Mouse (Mus musculus) embryonic facial prominence, embryonic 13.5 days (tissue): Measurements from ENCODE around the gene Klk6. TPM values are rescaled to one million over a fixed set of nuclear protein-coding genes. Genes with fewer than 3 reads are reported as not detected.

ENCODE experiments used
- ATAC-seq: fragments of 200-750 bp; cut with Nextera tagmentation; 2 replicates; pipeline ENCODE4 v1.8.0; 2017; ENCODE audit warnings: low read depth; ENCODE audit not compliant: insufficient number of reproducible peaks, insufficient read depth, low FRiP score, low TSS enrichment
- H3K27ac ChIP-seq: fragments of 300-500 bp; sonication (generic); 2 replicates; pipeline ENCODE4 v1.5.1; 2015; ENCODE audit warnings: moderate library complexity, mild to moderate bottlenecking, inconsistent platforms
- H3K27me3 ChIP-seq: fragments of 300-500 bp; sonication (generic); 2 replicates; pipeline ENCODE4 v1.6.1; 2015; ENCODE audit warnings: mild to moderate bottlenecking, inconsistent platforms
- H3K36me3 ChIP-seq: fragments of 300-500 bp; sonication (generic); 2 replicates; pipeline ENCODE4 v1.6.1; 2015; ENCODE audit warnings: mild to moderate bottlenecking, inconsistent platforms
- H3K4me1 ChIP-seq: fragments of 300-500 bp; sonication (generic); 2 replicates; pipeline ENCODE4 v1.6.1; 2015; ENCODE audit warnings: inconsistent platforms
- H3K4me2 ChIP-seq: fragments of 300-500 bp; sonication (generic); 2 replicates; pipeline ENCODE4 v1.6.1; 2015; ENCODE audit warnings: moderate library complexity, mild to moderate bottlenecking, inconsistent platforms
- H3K4me3 ChIP-seq: fragments of 300-500 bp; sonication (generic); 2 replicates; pipeline ENCODE4 v1.5.1; 2015; ENCODE audit warnings: mild to moderate bottlenecking, inconsistent platforms
- H3K9ac ChIP-seq: fragments of 300-500 bp; sonication (generic); 2 replicates; pipeline ENCODE4 v1.6.1; 2015; ENCODE audit warnings: mild to moderate bottlenecking, inconsistent platforms
- H3K9me3 ChIP-seq: fragments of 300-500 bp; sonication (generic); 2 replicates; pipeline ENCODE4 v1.6.1; 2016; ENCODE audit warnings: inconsistent platforms
- WGBS: fragments of 180-500 bp; shearing (Covaris S2); methylation state at CpG from one replicate; pipeline ENCODE4 v1.1.7; 2015; ENCODE audit warnings: mixed read lengths; 5-methylcytosine and 5-hydroxymethylcytosine counted together
- polyA plus RNA-seq: library from polyadenylated mRNA; unstranded; fragments of >200 nt; fragmentation: Nextera tagmentation; extraction: Ambion mirVana; gene quantifications from 2 replicates; pipeline ENCODE4 v1.2.1, GENCODE M21; 2015

The Klk6 gene
- polyA plus RNA-seq, 1 experiment from 2014 or later, result not detected

DNA sequence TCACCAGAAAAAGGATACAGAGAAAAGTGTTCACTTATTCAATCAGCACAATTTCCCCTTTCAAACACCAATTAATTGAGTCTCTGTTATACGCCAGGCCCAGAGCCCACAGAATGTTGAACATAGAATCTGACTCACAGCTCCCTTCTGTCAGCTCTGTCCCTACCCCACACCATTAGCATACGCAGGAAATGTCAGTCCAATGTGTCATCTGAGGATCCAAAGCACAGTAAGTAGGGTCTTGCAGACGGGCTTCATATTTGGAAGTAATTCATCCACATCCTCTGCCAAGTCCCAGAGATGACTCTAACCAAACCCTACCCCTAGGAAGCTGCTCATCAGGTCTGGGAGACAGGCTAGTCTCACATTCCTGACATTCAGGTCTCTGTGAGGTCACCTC lies 36.2 kb upstream of the Klk6 start:
- Histone ChIP-seq H3K4me1 (no peaks in the 10 kb centered on the region), H3K36me3 (no peaks in the 10 kb centered on the region), H3K4me2 (no peak overlapping the region), H3K9ac (no peak overlapping the region), H3K27me3 (peaks cover 6% of the 10 kb centered on the region), H3K9me3 (no peaks in the 10 kb centered on the region), H3K27ac (no peak overlapping the region), H3K4me3 (no peak overlapping the region)
- no peak for ATAC-seq
- WGBS, result 69% methylated on average over 3 of the region's 3 CpGs

DNA sequence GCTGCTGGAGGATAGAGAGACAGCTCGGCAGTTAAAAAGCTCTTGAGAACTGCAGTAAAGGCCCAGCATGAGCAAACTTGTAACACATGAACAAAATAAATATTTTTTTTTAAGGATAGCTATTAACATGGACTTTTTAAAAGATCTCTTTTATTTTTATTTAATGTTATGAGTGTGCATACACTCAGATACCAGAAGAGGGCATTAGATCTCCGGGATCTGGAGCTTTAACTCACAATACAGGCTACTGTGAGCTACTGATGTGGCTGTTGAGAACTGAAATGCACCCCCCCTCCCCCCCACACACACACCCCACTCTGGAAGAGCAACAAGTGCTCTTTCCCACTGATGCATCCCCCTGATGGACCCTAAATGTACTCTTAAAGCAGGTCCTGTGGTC lies 35.0 kb upstream of the Klk6 start:
- H3K4me2 ChIP-seq, result no peak overlapping the region
- ATAC-seq, result no peak
- 73% methylated on average over 2 of the region's 2 CpGs for WGBS
- no peak overlapping the region for H3K27ac ChIP-seq
- no peaks in the 10 kb centered on the region for H3K4me1 ChIP-seq
- no peaks in the 10 kb centered on the region for H3K36me3 ChIP-seq
- H3K4me3 ChIP-seq, result no peak overlapping the region
- H3K27me3 ChIP-seq, result no peaks in the 10 kb centered on the region
- no peaks in the 10 kb centered on the region for H3K9me3 ChIP-seq
- H3K9ac ChIP-seq, result no peak overlapping the region

DNA sequence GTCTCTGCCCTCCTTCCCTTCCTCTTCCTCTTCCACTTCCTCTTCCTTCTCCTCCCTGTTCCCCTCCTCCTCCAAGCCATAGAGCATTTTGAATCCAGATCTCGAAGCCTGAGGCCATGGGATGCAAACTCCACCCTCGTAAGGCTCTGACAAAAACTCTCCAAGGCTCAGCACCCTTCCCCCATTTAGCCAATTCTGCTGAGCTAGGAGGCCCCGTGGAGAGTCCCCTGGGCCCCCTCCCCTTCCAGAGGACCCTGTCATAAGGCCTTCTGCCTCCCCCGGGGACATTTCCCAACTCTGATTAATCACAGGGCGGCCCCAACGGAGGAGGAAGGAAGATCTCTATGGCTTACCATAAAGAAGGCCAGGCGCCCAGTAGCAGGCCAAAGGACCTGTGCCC lies 32.7 kb upstream of the Klk6 start, which contains the start of gene Klk9:
Klk9 (plus strand) TSS at position 301 of the 400 bp plus-strand sequence.
- Histone ChIP-seq H3K27ac (no peak within 1 kb of the TSS), H3K9me3 (no peaks in the 10 kb centered on the region), H3K4me3 (no peak within 1 kb of the TSS), H3K4me2 (no peak within 1 kb of the TSS), H3K4me1 (peaks cover 9% of the 10 kb centered on the region), H3K27me3 (peaks cover 17% of the 10 kb centered on the region), H3K9ac (no peak within 1 kb of the TSS), H3K36me3 (no peaks in the 10 kb centered on the region)
- 68% methylated on average over 7 of the region's 7 CpGs for WGBS
- ATAC-seq, result no peak

DNA sequence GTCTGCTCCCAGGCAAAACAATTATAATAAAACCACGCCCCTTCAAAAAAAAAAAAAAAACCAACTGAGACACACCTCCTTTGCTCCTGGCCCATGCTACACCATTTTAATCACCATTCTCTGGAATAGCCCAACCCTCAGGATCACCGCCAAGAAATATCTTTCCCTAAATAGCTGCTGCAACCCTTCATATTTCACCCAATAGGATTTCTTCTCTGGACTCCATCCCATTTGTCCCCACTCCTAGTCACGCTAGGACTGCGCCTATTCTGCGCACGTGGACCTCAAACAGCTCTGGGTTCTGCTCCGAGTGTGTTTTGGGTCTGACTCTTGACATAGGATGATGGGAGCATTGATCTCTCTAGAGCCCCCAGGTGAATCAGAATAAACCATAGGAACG lies 27.9 kb upstream of the Klk6 start:
- Histone ChIP-seq H3K36me3 (no peaks in the 10 kb centered on the region), H3K4me3 (peak overlapping the region; percentile 52), H3K9ac (peak overlapping the region; percentile 64), H3K9me3 (no peaks in the 10 kb centered on the region), H3K4me1 (peaks cover 22% of the 10 kb centered on the region), H3K27ac (no peak overlapping the region), H3K4me2 (peak overlapping the region; percentile 82), H3K27me3 (peaks cover 33% of the 10 kb centered on the region)
- ATAC-seq, result no peak
- WGBS, result 8% methylated on average over 8 of the region's 8 CpGs

DNA sequence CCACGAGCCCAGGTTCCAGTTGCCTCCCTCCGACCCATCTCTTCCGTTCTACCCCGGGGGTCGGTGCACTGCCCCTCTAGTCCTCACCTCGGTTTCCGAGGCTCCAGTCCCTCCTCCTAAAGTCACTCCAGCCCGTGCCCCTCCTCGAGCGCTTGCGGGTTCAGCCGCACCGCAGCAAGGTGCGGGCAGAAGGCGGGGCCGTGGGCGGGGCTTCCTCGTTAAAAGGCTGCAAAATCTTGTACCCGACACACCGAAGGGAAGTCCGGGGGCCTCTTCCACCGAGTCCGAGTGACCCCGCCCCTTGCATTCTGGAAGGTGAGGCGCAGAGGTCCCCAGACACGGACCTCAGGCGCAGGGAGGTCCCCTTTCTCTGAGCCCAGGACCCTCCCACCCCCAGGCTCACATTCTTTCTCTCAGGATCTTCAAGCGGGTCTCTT lies 26.9 kb upstream of the Klk6 start, which contains the start of gene Klk8:
Klk8 (plus strand) TSS at position 245 of the 437 bp plus-strand sequence.
- peak within 1 kb of the TSS; percentile 64 for H3K9ac ChIP-seq
- H3K4me3 ChIP-seq, result peak within 1 kb of the TSS; percentile 52
- WGBS, result under 1% methylated on average over 28 of the region's 28 CpGs
- H3K4me2 ChIP-seq, result peak within 1 kb of the TSS; percentile 82
- H3K36me3 ChIP-seq, result no peaks in the 10 kb centered on the region
- peaks cover 22% of the 10 kb centered on the region for H3K4me1 ChIP-seq
- peaks cover 33% of the 10 kb centered on the region for H3K27me3 ChIP-seq
- H3K9me3 ChIP-seq, result no peaks in the 10 kb centered on the region
- peak within 1 kb of the TSS; percentile 22; the same call in 1 of the 2 replicates for H3K27ac ChIP-seq
- 0 out of 2 replicates have a peak, but pooled peaks have one; percentile 45 for ATAC-seq

DNA sequence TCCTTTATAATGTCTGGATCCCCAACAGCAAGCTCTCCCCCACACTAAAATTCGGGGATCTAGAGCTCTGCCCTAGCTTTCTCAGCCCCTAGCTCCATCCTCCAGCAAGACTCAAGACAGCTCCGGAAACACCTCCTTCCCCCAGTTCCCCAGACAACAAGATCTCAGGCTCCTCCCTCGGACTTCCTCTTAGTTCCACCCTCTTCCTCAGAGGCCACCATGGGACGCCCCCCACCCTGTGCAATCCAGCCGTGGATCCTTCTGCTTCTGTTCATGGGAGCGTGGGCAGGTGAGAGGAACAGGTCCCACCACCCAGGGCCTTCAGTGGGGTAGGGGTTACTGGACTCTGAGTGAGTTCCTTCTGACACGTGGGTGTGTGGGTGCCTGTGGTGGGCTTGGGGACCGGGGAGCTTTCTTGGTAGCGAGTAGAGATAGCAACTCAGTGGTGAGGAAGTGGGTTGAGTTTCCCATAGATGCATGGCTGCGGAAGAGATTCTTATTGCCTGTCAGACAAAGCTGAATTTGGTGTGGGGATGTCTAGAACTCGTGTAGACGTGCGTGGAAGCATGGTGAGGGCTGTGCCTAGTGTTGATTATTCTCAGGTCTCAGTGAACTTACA lies 26.3 kb upstream of the Klk6 start:
- peaks cover 22% of the 10 kb centered on the region for H3K4me1 ChIP-seq
- no peak overlapping the region for H3K27ac ChIP-seq
- WGBS, result 33% methylated on average over 13 of the region's 13 CpGs
- peak overlapping the region; percentile 52 for H3K4me3 ChIP-seq
- H3K9me3 ChIP-seq, result no peaks in the 10 kb centered on the region
- H3K36me3 ChIP-seq, result no peaks in the 10 kb centered on the region
- H3K4me2 ChIP-seq, result peak overlapping the region; percentile 82
- peaks cover 33% of the 10 kb centered on the region for H3K27me3 ChIP-seq
- peak overlapping the region; percentile 64 for H3K9ac ChIP-seq
- ATAC-seq, result no peak

DNA sequence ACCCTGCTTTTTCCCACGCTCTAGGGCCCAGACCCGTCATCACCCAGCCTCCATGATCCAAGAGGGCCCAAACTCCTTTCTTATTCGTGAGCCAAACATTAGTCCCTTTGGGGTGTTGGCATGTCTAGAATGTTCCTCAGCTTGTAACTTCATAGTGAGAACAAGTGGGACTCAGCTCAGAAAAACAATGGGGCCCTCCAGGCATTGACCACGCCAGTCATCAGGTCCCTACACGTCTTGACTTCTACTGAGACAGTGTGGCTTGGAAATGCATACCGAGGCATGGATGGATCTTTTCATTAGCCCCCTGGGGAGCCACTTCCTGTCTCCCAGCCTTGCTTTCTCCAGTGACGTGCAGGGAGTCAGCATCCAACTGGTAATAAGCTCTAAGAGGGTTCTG lies 24.4 kb upstream of the Klk6 start:
- peaks cover 22% of the 10 kb centered on the region for H3K4me1 ChIP-seq
- no peak for ATAC-seq

DNA sequence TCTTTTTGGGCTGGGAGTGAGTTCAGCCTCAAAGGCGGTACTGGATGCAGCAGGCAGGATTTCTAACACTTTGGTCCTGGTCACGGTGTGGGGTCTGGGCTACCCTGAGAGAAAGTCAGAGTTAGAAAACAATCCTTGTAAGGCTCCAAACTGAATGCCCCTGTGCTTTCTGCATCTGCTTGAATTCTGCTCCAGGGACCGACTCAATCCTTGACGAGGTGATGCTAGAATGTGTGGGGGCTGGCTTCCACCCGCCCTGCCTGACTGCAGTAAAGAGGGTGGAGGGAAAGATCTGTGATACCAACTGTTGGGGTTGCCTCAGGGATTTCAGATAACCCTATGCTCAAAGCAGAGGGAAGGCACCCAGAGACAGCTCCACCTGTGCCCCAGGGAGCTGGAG lies 13.3 kb upstream of the Klk6 start, which contains the start of gene Klk7:
Klk7 (plus strand) TSS at position 301 of the 400 bp plus-strand sequence.
- H3K9me3 ChIP-seq, result no peaks in the 10 kb centered on the region
- no peaks in the 10 kb centered on the region for H3K36me3 ChIP-seq
- no peak within 1 kb of the TSS for H3K27ac ChIP-seq
- WGBS, result 48% methylated on average over 5 of the region's 5 CpGs
- no peak for ATAC-seq
- no peak within 1 kb of the TSS for H3K4me3 ChIP-seq
- no peak within 1 kb of the TSS for H3K4me2 ChIP-seq
- H3K27me3 ChIP-seq, result no peaks in the 10 kb centered on the region
- H3K9ac ChIP-seq, result no peak within 1 kb of the TSS
- H3K4me1 ChIP-seq, result no peaks in the 10 kb centered on the region

More for the DNA sequence above, 24.4 kb upstream of the Klk6 start:
- H3K4me3 ChIP-seq, result no peak overlapping the region
- 60% methylated on average over 7 of the region's 7 CpGs for WGBS
- peaks cover 33% of the 10 kb centered on the region for H3K27me3 ChIP-seq
- no peaks in the 10 kb centered on the region for H3K36me3 ChIP-seq
- no peak overlapping the region for H3K4me2 ChIP-seq
- no peaks in the 10 kb centered on the region for H3K9me3 ChIP-seq
- no peak overlapping the region for H3K27ac ChIP-seq
- no peak overlapping the region for H3K9ac ChIP-seq

DNA sequence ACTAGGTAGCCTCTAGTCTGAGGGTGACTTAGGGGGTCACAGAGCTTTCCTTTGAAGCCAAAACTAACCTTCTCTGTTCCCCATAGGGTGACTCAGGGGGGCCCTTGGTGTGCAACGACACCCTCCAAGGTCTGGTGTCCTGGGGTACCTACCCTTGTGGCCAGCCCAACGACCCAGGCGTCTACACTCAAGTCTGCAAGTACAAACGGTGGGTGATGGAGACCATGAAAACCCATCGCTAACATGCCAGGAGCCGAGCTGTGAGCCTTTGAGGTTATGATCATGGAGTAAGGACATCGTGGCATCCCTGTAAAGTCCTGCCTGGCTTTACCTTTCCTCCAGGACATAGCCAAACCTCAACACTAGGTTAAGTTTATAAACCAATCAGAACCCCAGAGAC lies 9.1 kb upstream of the Klk6 start:
- Histone ChIP-seq H3K4me2 (no peak overlapping the region), H3K4me3 (no peak overlapping the region), H3K27ac (no peak overlapping the region), H3K9ac (no peak overlapping the region), H3K4me1 (no peaks in the 10 kb centered on the region), H3K27me3 (no peaks in the 10 kb centered on the region), H3K36me3 (no peaks in the 10 kb centered on the region), H3K9me3 (no peaks in the 10 kb centered on the region)
- WGBS, result 83% methylated on average over 7 of the region's 7 CpGs
- no peak for ATAC-seq

DNA sequence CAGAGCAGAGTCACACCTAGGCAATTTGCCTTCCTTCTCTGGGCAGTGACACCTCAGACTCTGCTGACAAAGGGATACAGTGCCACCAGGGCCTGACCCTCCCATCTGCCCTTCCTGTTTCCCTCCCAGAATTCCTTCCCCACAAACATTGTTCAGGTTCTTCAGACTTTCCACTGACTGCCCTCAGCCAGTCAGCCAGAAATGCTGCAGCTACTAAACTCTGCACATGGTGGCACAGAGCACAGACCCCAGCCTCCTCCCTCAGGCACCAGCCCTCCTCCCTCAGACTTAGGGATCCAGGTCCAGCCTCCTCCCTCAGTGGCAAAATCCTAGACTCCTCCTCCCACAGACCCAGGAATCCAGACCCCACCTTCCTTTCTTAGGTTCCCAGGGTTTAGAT lies 7.6 kb upstream of the Klk6 start:
- no peaks in the 10 kb centered on the region for H3K9me3 ChIP-seq
- H3K36me3 ChIP-seq, result no peaks in the 10 kb centered on the region
- no peak overlapping the region for H3K4me2 ChIP-seq
- H3K27me3 ChIP-seq, result no peaks in the 10 kb centered on the region
- H3K9ac ChIP-seq, result no peak overlapping the region
- H3K4me3 ChIP-seq, result no peak overlapping the region
- no peak overlapping the region for H3K27ac ChIP-seq
- no peak for ATAC-seq
- H3K4me1 ChIP-seq, result no peaks in the 10 kb centered on the region

DNA sequence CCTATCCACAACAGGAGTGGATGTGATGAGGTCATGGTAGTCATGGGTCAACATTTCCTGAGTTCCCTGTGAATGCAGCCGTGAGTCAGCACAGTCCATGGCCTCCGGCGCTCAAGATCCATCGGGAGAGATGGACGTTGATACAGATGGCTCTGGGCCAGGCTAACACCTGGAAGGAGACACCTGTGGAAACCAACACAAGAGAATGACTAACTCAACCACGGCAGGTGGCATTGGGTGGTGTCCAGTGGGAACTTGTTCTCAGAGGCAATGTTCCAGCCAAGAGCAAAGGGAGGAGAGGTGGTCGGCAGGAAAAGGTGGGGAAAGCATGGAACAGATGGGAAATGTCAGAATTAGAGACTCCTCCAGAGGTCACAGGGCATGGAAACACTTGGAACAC lies 2.7 kb upstream of the Klk6 start:
- ATAC-seq, result no peak
- 91% methylated on average over 7 of the region's 7 CpGs for WGBS
- H3K27me3 ChIP-seq, result no peaks in the 10 kb centered on the region
- no peak overlapping the region for H3K27ac ChIP-seq
- H3K9ac ChIP-seq, result no peak overlapping the region
- no peaks in the 10 kb centered on the region for H3K4me1 ChIP-seq
- H3K9me3 ChIP-seq, result no peaks in the 10 kb centered on the region
- H3K4me2 ChIP-seq, result no peak overlapping the region
- H3K36me3 ChIP-seq, result no peaks in the 10 kb centered on the region
- H3K4me3 ChIP-seq, result no peak overlapping the region

DNA sequence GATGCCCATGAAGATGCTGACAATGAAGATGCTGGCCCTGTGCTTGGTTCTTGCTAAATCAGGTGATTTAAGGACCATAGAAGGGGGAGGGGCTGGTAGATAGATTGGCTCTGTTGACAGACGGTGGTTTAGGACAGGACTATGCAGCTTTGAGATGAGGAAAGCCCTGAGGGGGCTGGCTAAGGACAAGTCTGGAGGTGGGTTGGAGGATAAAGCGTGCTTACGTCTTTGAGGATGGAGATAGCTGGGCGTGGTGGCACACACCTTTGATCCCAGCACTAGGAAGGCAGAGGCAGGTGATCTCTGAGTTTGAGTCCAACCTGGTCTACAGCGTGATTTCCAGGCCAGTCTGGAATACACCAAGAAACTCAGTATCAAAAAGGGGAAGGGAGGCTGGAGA lies 1.8 kb downstream of the Klk6 start:
- Histone ChIP-seq H3K36me3 (no peaks in the 10 kb centered on the region), H3K4me3 (no peak overlapping the region), H3K4me2 (no peak overlapping the region), H3K27me3 (no peaks in the 10 kb centered on the region), H3K9ac (no peak overlapping the region), H3K4me1 (no peaks in the 10 kb centered on the region), H3K27ac (no peak overlapping the region), H3K9me3 (no peaks in the 10 kb centered on the region)
- ATAC-seq, result no peak
- WGBS, result 84% methylated on average over 5 of the region's 5 CpGs
